Mouse (Mus musculus): Measurements from ENCODE around the gene Wfdc11. TPM values are rescaled to one million over a fixed set of nuclear protein-coding genes. Genes with fewer than 3 reads are reported as not detected.
"Not testable (repeated sequence)": the region's sequence is repeated elsewhere in the genome, so short reads cannot be mapped to it uniquely, and the experiment has no call there.

Gene Wfdc11
- polyA plus RNA-seq, 1 experiment from 2014 or later: not detected

DNA sequence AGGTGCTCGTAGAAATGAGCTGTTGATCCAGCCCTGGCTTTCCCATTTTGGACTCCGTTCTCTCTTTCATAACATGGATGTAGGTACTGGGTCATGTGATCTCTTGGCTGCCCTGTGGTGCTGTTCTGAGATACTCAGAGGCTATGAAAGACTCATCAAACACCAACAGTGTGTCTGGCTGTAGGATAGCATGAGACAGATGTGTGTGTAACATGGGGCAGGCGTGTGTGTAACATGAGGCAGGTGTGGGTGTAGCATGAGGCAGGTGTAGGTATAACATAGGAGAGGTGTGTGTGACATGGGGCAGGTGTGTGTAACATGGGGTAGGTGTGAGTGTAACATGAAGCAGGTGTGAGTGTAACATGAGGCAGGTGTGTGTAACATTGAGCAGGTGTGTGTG, 58.5 kb downstream of the Wfdc11 start:
- no peaks in the 10 kb centered on the region for H3K36me3 ChIP-seq
- 89% methylated on average over 3 of the region's 3 CpGs for WGBS
- H3K4me1 ChIP-seq: no peaks in the 10 kb centered on the region
- no peaks in the 10 kb centered on the region for H3K27me3 ChIP-seq (ENCODE audit: low read depth, poor library complexity, severe bottlenecking)
- no peak overlapping the region for H3K4me3 ChIP-seq
- DNase-seq (ENCODE audit: low spot score): no peak
- no peaks in the 10 kb centered on the region for H3K9me3 ChIP-seq (replicated peaks)
- no peak overlapping the region for H3K27ac ChIP-seq

DNA sequence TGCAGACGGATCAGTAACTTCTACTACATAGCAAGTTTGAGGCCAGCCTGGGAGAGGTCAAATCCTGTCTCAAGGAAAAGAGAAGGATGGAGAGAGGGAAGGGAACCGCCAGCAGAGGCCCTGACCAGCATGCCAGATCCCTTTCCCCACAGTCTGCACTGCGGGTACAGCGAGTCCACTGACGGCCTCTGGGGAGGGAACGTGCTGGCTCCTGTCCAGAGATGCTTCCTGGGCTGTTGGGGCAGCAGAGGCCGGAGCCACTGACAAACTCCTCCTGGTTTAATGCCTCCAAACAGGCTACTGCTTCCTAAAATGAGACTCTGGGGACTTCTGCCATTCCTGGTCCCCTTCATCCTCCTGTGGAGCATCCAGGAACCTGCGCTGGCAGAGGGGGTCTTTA, 60.4 kb downstream of the Wfdc11 start, which contains the start of the genes Wfdc6b and Wfdc8:
Wfdc6b (plus strand) TSS at position 52 of the 400 bp plus-strand sequence.
Wfdc8 (minus strand) TSS at position 156 of the 400 bp plus-strand sequence.
- WGBS: 70% methylated on average over 8 of the region's 8 CpGs
- H3K9me3 ChIP-seq (replicated peaks); H3K27me3 ChIP-seq (ENCODE audit: low read depth, poor library complexity, severe bottlenecking); H3K27ac ChIP-seq; H3K4me1 ChIP-seq; H3K4me3 ChIP-seq; H3K36me3 ChIP-seq; DNase-seq (ENCODE audit: low spot score): not testable (repeated sequence)

Other genes starting within 250 kb of the Wfdc11 start
- gene Sdc4, start 230.2 kb downstream of the Wfdc11 start, polyA plus RNA-seq (2016; fragmentation: Nextera tagmentation; extraction: Ambion mirVana): 22.1 and 24.2 TPM in 2 replicates
- gene Sys1, start 217.1 kb downstream of the Wfdc11 start, polyA plus RNA-seq (2016; fragmentation: Nextera tagmentation; extraction: Ambion mirVana): 54.4 and 54.5 TPM in 2 replicates
- 2.2 and 3.2 TPM in 2 replicates for gene Gm20458, start 213.1 kb downstream of the Wfdc11 start, polyA plus RNA-seq (2016; fragmentation: Nextera tagmentation; extraction: Ambion mirVana)
- not detected in 2 replicates for gene Trp53tg5, start 200.4 kb downstream of the Wfdc11 start, polyA plus RNA-seq (2016; fragmentation: Nextera tagmentation; extraction: Ambion mirVana)
- 0.70 and 2.1 TPM in 2 replicates for gene Dbndd2, start 188.0 kb downstream of the Wfdc11 start, polyA plus RNA-seq (2016; fragmentation: Nextera tagmentation; extraction: Ambion mirVana)
- gene Pigt, start 176.6 kb downstream of the Wfdc11 start, polyA plus RNA-seq (2016; fragmentation: Nextera tagmentation; extraction: Ambion mirVana): 35.7 and 37.5 TPM in 2 replicates
- gene Wfdc2, start 111.7 kb downstream of the Wfdc11 start, polyA plus RNA-seq (2016; fragmentation: Nextera tagmentation; extraction: Ambion mirVana): 35.5 and 40.0 TPM in 2 replicates
- not detected in 2 replicates for gene Spint3, start 100.6 kb downstream of the Wfdc11 start, polyA plus RNA-seq (2016; fragmentation: Nextera tagmentation; extraction: Ambion mirVana)
- gene Wfdc6a, start 88.6 kb downstream of the Wfdc11 start, polyA plus RNA-seq (2016; fragmentation: Nextera tagmentation; extraction: Ambion mirVana): not detected in 2 replicates
- gene Eppin, start 80.5 kb downstream of the Wfdc11 start, polyA plus RNA-seq (2016; fragmentation: Nextera tagmentation; extraction: Ambion mirVana): not detected in 2 replicates
- not detected in 2 replicates for gene Wfdc6b, start 60.6 kb downstream of the Wfdc11 start, polyA plus RNA-seq (2016; fragmentation: Nextera tagmentation; extraction: Ambion mirVana)
- gene Wfdc8, start 60.5 kb downstream of the Wfdc11 start, polyA plus RNA-seq (2016; fragmentation: Nextera tagmentation; extraction: Ambion mirVana): not detected in 2 replicates
- not detected in 2 replicates for gene Wfdc16, start 35.3 kb downstream of the Wfdc11 start, polyA plus RNA-seq (2016; fragmentation: Nextera tagmentation; extraction: Ambion mirVana)
- gene Wfdc10, start 18.0 kb downstream of the Wfdc11 start, polyA plus RNA-seq (2016; fragmentation: Nextera tagmentation; extraction: Ambion mirVana): not detected in 2 replicates
- gene Wfdc9, start 17.5 kb downstream of the Wfdc11 start, polyA plus RNA-seq (2016; fragmentation: Nextera tagmentation; extraction: Ambion mirVana): not detected in 2 replicates
- gene Wfdc13, start 11.0 kb upstream of the Wfdc11 start, polyA plus RNA-seq (2016; fragmentation: Nextera tagmentation; extraction: Ambion mirVana): not detected in 2 replicates
- not detected in 2 replicates for gene Spint4, start 24.4 kb upstream of the Wfdc11 start, polyA plus RNA-seq (2016; fragmentation: Nextera tagmentation; extraction: Ambion mirVana)
- not detected in 2 replicates for gene Spint5, start 41.2 kb upstream of the Wfdc11 start, polyA plus RNA-seq (2016; fragmentation: Nextera tagmentation; extraction: Ambion mirVana)
- 0.95 and 0.98 TPM in 2 replicates for gene Wfdc3, start 71.8 kb upstream of the Wfdc11 start, polyA plus RNA-seq (2016; fragmentation: Nextera tagmentation; extraction: Ambion mirVana)
- gene Dnttip1, start 71.9 kb upstream of the Wfdc11 start, polyA plus RNA-seq (2016; fragmentation: Nextera tagmentation; extraction: Ambion mirVana): 93.1 and 93.2 TPM in 2 replicates
- 607 and 617 TPM in 2 replicates for gene Ube2c, start 95.8 kb upstream of the Wfdc11 start, polyA plus RNA-seq (2016; fragmentation: Nextera tagmentation; extraction: Ambion mirVana)
- 0.79 and 1.3 TPM in 2 replicates for gene Tnnc2, start 105.9 kb upstream of the Wfdc11 start, polyA plus RNA-seq (2016; fragmentation: Nextera tagmentation; extraction: Ambion mirVana)
- 9.0 and 12.2 TPM in 2 replicates for gene Snx21, start 111.7 kb upstream of the Wfdc11 start, polyA plus RNA-seq (2016; fragmentation: Nextera tagmentation; extraction: Ambion mirVana)
- 14.7 and 18.4 TPM in 2 replicates for gene Acot8, start 130.8 kb upstream of the Wfdc11 start, polyA plus RNA-seq (2016; fragmentation: Nextera tagmentation; extraction: Ambion mirVana)
- 9.1 and 9.9 TPM in 2 replicates for gene Zswim3, start 131.0 kb upstream of the Wfdc11 start, polyA plus RNA-seq (2016; fragmentation: Nextera tagmentation; extraction: Ambion mirVana)
- 24.3 and 24.6 TPM in 2 replicates for gene Zswim1, start 148.6 kb upstream of the Wfdc11 start, polyA plus RNA-seq (2016; fragmentation: Nextera tagmentation; extraction: Ambion mirVana)
- 0.36 TPM in 1 of 2 replicates, not detected in the other for gene Spata25, start 154.4 kb upstream of the Wfdc11 start, polyA plus RNA-seq (2016; fragmentation: Nextera tagmentation; extraction: Ambion mirVana)
- 93.0 and 105 TPM in 2 replicates for gene Ctsa, start 158.8 kb upstream of the Wfdc11 start, polyA plus RNA-seq (2016; fragmentation: Nextera tagmentation; extraction: Ambion mirVana)
- gene Neurl2, start 159.4 kb upstream of the Wfdc11 start, polyA plus RNA-seq (2016; fragmentation: Nextera tagmentation; extraction: Ambion mirVana): 4.0 and 6.9 TPM in 2 replicates
- gene Pltp, start 183.6 kb upstream of the Wfdc11 start, polyA plus RNA-seq (2016; fragmentation: Nextera tagmentation; extraction: Ambion mirVana): 20.2 and 24.9 TPM in 2 replicates
- gene Pcif1, start 205.2 kb upstream of the Wfdc11 start, polyA plus RNA-seq (2016; fragmentation: Nextera tagmentation; extraction: Ambion mirVana): 73.7 and 86.7 TPM in 2 replicates
- 18.0 and 21.3 TPM in 2 replicates for gene Zfp335, start 237.7 kb upstream of the Wfdc11 start, polyA plus RNA-seq (2016; fragmentation: Nextera tagmentation; extraction: Ambion mirVana)

Measured in limb, embryonic 10.5 days (tissue).